Mouse (Mus musculus): ENCODE measurements around the gene Foxd2. TPM values are rescaled to one million over a fixed set of nuclear protein-coding genes. Genes with fewer than 3 reads are reported as not detected.

The Foxd2 gene
- polyA plus RNA-seq, 1 experiment from 2014 or later = 2.2 TPM

- Histone ChIP-seq H3K36me3 (no peaks in the 10 kb centered on the region), H3K27ac (no peak overlapping the region), H3K9ac (peak overlapping the region; percentile 45; the same call in 1 of the 2 replicates), H3K4me1 (peaks cover 18% of the 10 kb centered on the region), H3K4me3 (peak overlapping the region; percentile 43), H3K4me2 (replicated peaks) (peak overlapping the region; percentile 72), H3K27me3 (replicated peaks) (peaks cover 96% of the 10 kb centered on the region), H3K9me3 (no peaks in the 10 kb centered on the region)
- peak; percentile 5; the same call in 1 of the 2 replicates for ATAC-seq (ENCODE audit: low FRiP score, low read depth)
- WGBS = under 1% methylated on average over 102 of the region's 103 CpGs
Observed at GRCm38 (mm10) chr4:114907951-114908828, 483 bp downstream of the Foxd2 start.

GRCm38 (mm10) chr4:114907056-114907917, 1.4 kb downstream of the Foxd2 start:
- H3K4me3 ChIP-seq = peak overlapping the region; percentile 43
- no peak for ATAC-seq (ENCODE audit: low FRiP score, low read depth)
- peak overlapping the region; percentile 72 for H3K4me2 ChIP-seq (replicated peaks)
- WGBS = 1% methylated on average over 74 of the region's 74 CpGs
- no peaks in the 10 kb centered on the region for H3K36me3 ChIP-seq
- peaks cover 22% of the 10 kb centered on the region for H3K4me1 ChIP-seq
- peaks cover 96% of the 10 kb centered on the region for H3K27me3 ChIP-seq (replicated peaks)
- peak overlapping the region; percentile 45; the same call in 1 of the 2 replicates for H3K9ac ChIP-seq
- no peaks in the 10 kb centered on the region for H3K9me3 ChIP-seq
- H3K27ac ChIP-seq = no peak overlapping the region

- Histone ChIP-seq H3K9ac (no peak overlapping the region), H3K9me3 (no peaks in the 10 kb centered on the region), H3K36me3 (no peaks in the 10 kb centered on the region), H3K4me3 (no peak overlapping the region), H3K27me3 (replicated peaks) (peaks cover 97% of the 10 kb centered on the region), H3K4me1 (peaks cover 25% of the 10 kb centered on the region), H3K4me2 (replicated peaks) (no peak overlapping the region; the same call in 1 of the 2 replicates), H3K27ac (no peak overlapping the region)
- 7% methylated on average over 10 of the region's 10 CpGs for WGBS
- no peak for ATAC-seq (ENCODE audit: low FRiP score, low read depth)
Observed at GRCm38 (mm10) chr4:114905969-114906680, 2.5 kb downstream of the Foxd2 start.

GRCm38 (mm10) chr4:114905501-114905900, 3.2 kb downstream of the Foxd2 start:
- WGBS = 57% methylated on average over 3 of the region's 3 CpGs
- H3K9me3 ChIP-seq = no peaks in the 10 kb centered on the region
- H3K4me2 ChIP-seq (replicated peaks) = no peak overlapping the region; the same call in 1 of the 2 replicates
- peaks cover 29% of the 10 kb centered on the region for H3K4me1 ChIP-seq
- ATAC-seq (ENCODE audit: low FRiP score, low read depth) = no peak
- H3K27ac ChIP-seq = no peak overlapping the region
- no peak overlapping the region for H3K9ac ChIP-seq
- H3K4me3 ChIP-seq = no peak overlapping the region
- no peaks in the 10 kb centered on the region for H3K36me3 ChIP-seq
- H3K27me3 ChIP-seq (replicated peaks) = peaks cover 97% of the 10 kb centered on the region

- 1% methylated on average over 11 of the region's 11 CpGs for WGBS
- H3K4me2 ChIP-seq (replicated peaks) = no peak overlapping the region
- peaks cover 98% of the 10 kb centered on the region for H3K27me3 ChIP-seq (replicated peaks)
- H3K4me3 ChIP-seq = no peak overlapping the region
- no peaks in the 10 kb centered on the region for H3K9me3 ChIP-seq
- H3K9ac ChIP-seq = no peak overlapping the region
- no peak overlapping the region for H3K27ac ChIP-seq
- H3K4me1 ChIP-seq = peaks cover 20% of the 10 kb centered on the region
- H3K36me3 ChIP-seq = no peaks in the 10 kb centered on the region
- ATAC-seq (ENCODE audit: low FRiP score, low read depth) = no peak
Observed at GRCm38 (mm10) chr4:114903422-114903782, 5.3 kb downstream of the Foxd2 start.

GRCm38 (mm10) chr4:114902641-114903421, 5.8 kb downstream of the Foxd2 start:
- no peak for ATAC-seq (ENCODE audit: low FRiP score, low read depth)
- peaks cover 98% of the 10 kb centered on the region for H3K27me3 ChIP-seq (replicated peaks)
- under 1% methylated on average over 39 of the region's 39 CpGs for WGBS
- peaks cover 14% of the 10 kb centered on the region for H3K4me1 ChIP-seq
- no peak overlapping the region for H3K27ac ChIP-seq
- no peak overlapping the region for H3K9ac ChIP-seq
- peak overlapping the region; percentile 24; the same call in 1 of the 2 replicates for H3K4me3 ChIP-seq
- H3K9me3 ChIP-seq = no peaks in the 10 kb centered on the region
- H3K36me3 ChIP-seq = no peaks in the 10 kb centered on the region
- H3K4me2 ChIP-seq (replicated peaks) = peak overlapping the region; percentile 47

GRCm38 (mm10) chr4:114901643-114902351, 6.9 kb downstream of the Foxd2 start:
- H3K9ac ChIP-seq = no peak overlapping the region
- 0 out of 2 replicates have a peak, but pooled peaks cover 11% of the 10 kb centered on the region for H3K4me1 ChIP-seq
- no peak overlapping the region for H3K27ac ChIP-seq
- peak overlapping the region; percentile 47 for H3K4me2 ChIP-seq (replicated peaks)
- H3K4me3 ChIP-seq = peak overlapping the region; percentile 24
- peaks cover 93% of the 10 kb centered on the region for H3K27me3 ChIP-seq (replicated peaks)
- under 1% methylated on average over 42 of the region's 42 CpGs for WGBS
- H3K36me3 ChIP-seq = no peaks in the 10 kb centered on the region
- H3K9me3 ChIP-seq = no peaks in the 10 kb centered on the region
- ATAC-seq (ENCODE audit: low FRiP score, low read depth) = 0 out of 2 replicates have a peak, but pooled peaks have one; percentile 26

GRCm38 (mm10) chr4:114900866-114901642, 7.6 kb downstream of the Foxd2 start:
- WGBS = 2% methylated on average over 33 of the region's 33 CpGs
- no peak overlapping the region for H3K27ac ChIP-seq
- H3K9me3 ChIP-seq = no peaks in the 10 kb centered on the region
- no peaks in the 10 kb centered on the region for H3K36me3 ChIP-seq
- no peak for ATAC-seq (ENCODE audit: low FRiP score, low read depth)
- 0 out of 2 replicates have a peak, but pooled peaks cover 11% of the 10 kb centered on the region for H3K4me1 ChIP-seq
- H3K4me2 ChIP-seq (replicated peaks) = peak overlapping the region; percentile 47; the same call in 1 of the 2 replicates
- H3K9ac ChIP-seq = no peak overlapping the region
- peaks cover 90% of the 10 kb centered on the region for H3K27me3 ChIP-seq (replicated peaks)
- 0 out of 2 replicates have a peak overlapping the region, but pooled peaks have one; percentile 1 for H3K4me3 ChIP-seq

GRCm38 (mm10) chr4:114899885-114900284, 8.8 kb downstream of the Foxd2 start:
- no peak overlapping the region for H3K4me2 ChIP-seq (replicated peaks)
- H3K9ac ChIP-seq = no peak overlapping the region
- H3K4me3 ChIP-seq = no peak overlapping the region
- H3K27ac ChIP-seq = no peak overlapping the region
- no peaks in the 10 kb centered on the region for H3K9me3 ChIP-seq
- H3K4me1 ChIP-seq = 0 out of 2 replicates have a peak, but pooled peaks cover 11% of the 10 kb centered on the region
- no peak for ATAC-seq (ENCODE audit: low FRiP score, low read depth)
- 9% methylated on average over 3 of the region's 3 CpGs for WGBS
- no peaks in the 10 kb centered on the region for H3K36me3 ChIP-seq
- H3K27me3 ChIP-seq (replicated peaks) = peaks cover 78% of the 10 kb centered on the region

- Histone ChIP-seq H3K36me3 (no peaks in the 10 kb centered on the region), H3K27me3 (replicated peaks) (peaks cover 59% of the 10 kb centered on the region), H3K4me3 (no peak overlapping the region), H3K27ac (no peak overlapping the region), H3K4me2 (replicated peaks) (no peak overlapping the region), H3K9ac (no peak overlapping the region), H3K9me3 (no peaks in the 10 kb centered on the region), H3K4me1 (0 out of 2 replicates have a peak, but pooled peaks cover 10% of the 10 kb centered on the region)
- WGBS = 14% methylated on average over 4 of the region's 4 CpGs
- ATAC-seq (ENCODE audit: low FRiP score, low read depth) = no peak
Observed at GRCm38 (mm10) chr4:114897853-114898252, 10.8 kb downstream of the Foxd2 start.
